Mouse (Mus musculus) CD4-positive, CD25-positive, alpha-beta regulatory T cell, adult 4 months (primary cell): ENCODE results near the gene Ppox. TPM values are rescaled to one million over a fixed set of nuclear protein-coding genes. Genes with fewer than 3 reads are reported as not detected.

Source experiments
- ATAC-seq: one replicate; pipeline ENCODE4 v1.8.0; 2017
- polyA plus RNA-seq, 2 experiments: library from polyadenylated mRNA; unstranded; fragments of 100-300 nt; shearing (Covaris generic); gene quantifications; one replicate each; pipeline ENCODE4 v1.2.1; 2017

The Ppox gene
- polyA plus RNA-seq, 2 experiments from 2014 or later, result 70.8 to 108 TPM

- no peak for ATAC-seq
These were observed 14.8 kb downstream of the Ppox start for GRCm38 (mm10) chr1:171265971-171266744.

- ATAC-seq, result peak; percentile 40
These were observed 17.1 kb downstream of the Ppox start for GRCm38 (mm10) chr1:171263666-171264461.

GRCm38 (mm10) chr1:171263185-171263611 is 17.8 kb downstream of the Ppox start:
- ATAC-seq, result no peak

GRCm38 (mm10) chr1:171262594-171263130 is 18.3 kb downstream of the Ppox start:
- peak; percentile 74 for ATAC-seq

DNA sequence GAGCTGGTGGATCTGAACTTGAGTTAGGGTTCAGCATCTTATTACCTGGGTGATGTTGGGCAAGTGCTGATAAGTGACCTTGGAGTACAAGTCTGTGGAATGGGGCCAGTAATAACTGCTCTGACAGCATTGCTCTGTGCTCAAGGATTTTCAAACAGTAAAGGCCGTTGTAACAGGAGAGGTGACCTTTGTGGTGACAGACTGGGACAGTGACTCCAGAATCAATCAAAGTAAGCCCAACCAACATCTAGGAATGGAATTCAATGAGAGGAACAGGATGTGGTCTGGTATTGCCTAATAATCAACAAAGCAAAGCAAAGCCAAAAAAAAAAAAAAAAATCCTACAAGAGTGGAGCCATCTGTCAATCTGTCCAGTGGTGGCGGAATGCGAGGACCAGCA is 20.7 kb downstream of the Ppox start:
- no peak for ATAC-seq

DNA sequence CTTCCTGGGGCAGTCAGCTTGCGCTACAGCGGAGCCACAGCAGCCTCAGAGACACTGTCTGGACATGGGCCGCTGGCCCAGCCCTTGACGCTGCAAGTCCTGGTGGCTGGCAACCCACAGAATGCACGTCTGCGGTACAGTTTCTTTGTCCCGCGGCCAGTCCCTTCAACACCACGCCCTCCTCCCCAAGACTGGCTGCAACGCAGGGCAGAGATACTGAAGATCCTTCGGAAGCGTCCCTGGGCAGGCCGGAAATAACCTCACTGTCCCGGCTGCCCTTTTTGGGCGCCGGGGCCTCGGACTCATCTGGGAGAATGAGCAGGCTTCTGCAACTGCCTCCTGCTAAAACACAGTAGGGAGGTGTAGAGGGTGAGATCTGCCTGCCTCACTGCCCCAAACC is 22.1 kb downstream of the Ppox start:
- no peak for ATAC-seq

- ATAC-seq, result no peak
These were observed 23.2 kb downstream of the Ppox start for GRCm38 (mm10) chr1:171257781-171258180.

DNA sequence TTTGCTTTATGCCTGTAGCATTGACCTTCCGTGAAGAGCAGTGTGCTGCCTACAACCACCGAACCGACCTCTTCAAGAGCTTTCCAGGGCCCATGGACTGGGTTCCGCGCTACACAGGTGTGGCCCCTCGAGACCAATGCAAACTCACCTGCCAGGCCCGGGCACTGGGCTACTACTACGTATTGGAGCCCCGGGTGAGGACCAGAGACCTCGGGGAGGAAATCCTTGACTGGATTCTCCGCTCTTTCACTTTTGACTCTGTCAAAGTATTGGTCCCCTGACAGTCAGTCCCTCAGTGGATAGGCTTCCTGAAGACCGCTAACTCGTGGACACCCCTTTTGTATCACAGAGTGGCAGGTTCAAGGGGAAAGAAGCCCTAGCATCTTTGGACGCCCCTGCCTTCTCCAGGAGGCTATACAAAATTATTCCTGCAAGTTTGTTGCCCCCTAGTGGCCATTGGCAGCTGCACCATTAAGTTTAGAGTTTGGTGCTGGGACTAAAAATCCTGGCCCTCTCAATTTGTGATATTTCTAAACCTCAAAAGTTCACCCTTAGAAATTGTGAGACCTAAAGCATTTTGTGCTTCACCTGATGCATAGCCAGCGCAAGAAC is 23.9 kb downstream of the Ppox start:
- ATAC-seq, result peak; percentile 77

GRCm38 (mm10) chr1:171256095-171256818 is 24.7 kb downstream of the Ppox start:
- ATAC-seq, result no peak

GRCm38 (mm10) chr1:171252415-171252814 is 28.6 kb downstream of the Ppox start:
- no peak for ATAC-seq

GRCm38 (mm10) chr1:171251594-171252324 is 29.2 kb downstream of the Ppox start:
- no peak for ATAC-seq

- no peak for ATAC-seq
These were observed 30.0 kb downstream of the Ppox start, which contains the start of gene Ndufs2 for GRCm38 (mm10) chr1:171250680-171251593. Gene Ndufs2, minus strand, starts transcription at chr1:171251388.

- ATAC-seq, result no peak
These were observed 30.9 kb downstream of the Ppox start, which contains the start of gene Adamts4 for GRCm38 (mm10) chr1:171249913-171250600. Gene Adamts4, plus strand, starts transcription at chr1:171250421.

DNA sequence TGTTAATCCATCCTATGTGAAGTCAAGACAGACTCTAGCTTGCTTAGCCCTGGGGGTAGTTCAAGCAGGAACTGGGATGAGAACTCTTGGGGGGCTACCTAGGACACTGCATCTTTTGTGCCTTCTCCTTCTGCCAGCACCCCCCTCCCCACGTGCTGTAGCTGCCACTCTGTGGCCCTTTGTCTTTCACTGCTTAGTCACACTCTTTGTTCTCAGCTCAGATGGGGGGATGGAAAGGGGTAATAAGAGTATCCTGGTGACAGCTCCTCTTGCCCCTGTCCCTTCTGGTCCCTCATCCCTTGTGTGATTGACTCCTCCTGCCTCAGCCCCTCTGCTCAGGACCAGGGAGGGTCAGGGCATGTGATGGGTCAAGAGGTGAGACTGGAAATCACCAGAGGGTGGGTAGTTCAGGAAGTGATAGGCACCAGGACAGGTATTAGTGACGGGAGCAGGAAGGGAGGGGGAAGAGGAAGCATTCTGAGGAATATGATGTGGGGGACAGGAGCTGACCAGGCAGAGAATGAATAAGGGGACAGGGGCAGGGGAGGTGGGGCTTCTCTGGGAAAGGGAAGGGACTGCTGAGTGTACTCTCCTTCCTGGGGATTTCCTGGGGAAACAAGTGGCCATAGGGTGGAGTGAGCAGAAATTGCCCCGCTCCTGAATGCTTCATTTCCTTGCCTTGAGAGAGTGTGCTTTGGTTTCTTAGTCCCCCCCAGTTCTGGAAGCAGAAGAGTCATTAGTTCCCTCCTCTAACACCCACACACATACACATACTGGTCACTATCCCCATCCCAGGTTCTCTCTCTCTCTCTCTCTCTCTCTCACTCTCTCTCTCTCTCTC is 32.4 kb downstream of the Ppox start:
- ATAC-seq, result no peak

- ATAC-seq, result no peak
These were observed 33.1 kb downstream of the Ppox start for GRCm38 (mm10) chr1:171247916-171248315.

GRCm38 (mm10) chr1:171247453-171247841 is 33.5 kb downstream of the Ppox start:
- ATAC-seq, result peak; percentile 8

- ATAC-seq, result peak; percentile 99
These were observed 34.1 kb downstream of the Ppox start for GRCm38 (mm10) chr1:171246709-171247452.

- no peak for ATAC-seq
These were observed 35.6 kb downstream of the Ppox start for GRCm38 (mm10) chr1:171245353-171245752.
